Mouse (Mus musculus): Measurements from ENCODE around the gene Amz2. TPM values are rescaled to one million over a fixed set of nuclear protein-coding genes. Genes with fewer than 3 reads are reported as not detected.

Gene Amz2
- polyA plus RNA-seq, 1 experiment from 2014 or later: 58.4 TPM

GRCm38 (mm10) chr11:109445438-109446035 is 19.8 kb downstream of the Amz2 start:
- Histone ChIP-seq H3K9ac (no peak overlapping the region), H3K27me3 (peaks cover 4% of the 10 kb centered on the region; the same call in 1 of the 2 replicates), H3K4me1 (no peaks in the 10 kb centered on the region), H3K4me3 (no peak overlapping the region), H3K27ac (no peak overlapping the region), H3K36me3 (ENCODE audit: poor library complexity, severe bottlenecking) (no peaks in the 10 kb centered on the region), H3K4me2 (no peak overlapping the region), H3K9me3 (replicated peaks) (no peaks in the 10 kb centered on the region)
- peak; percentile 70 for ATAC-seq
- 49% methylated on average over 13 of the region's 13 CpGs for WGBS

- ATAC-seq: no peak
- Histone ChIP-seq H3K4me1 (no peaks in the 10 kb centered on the region), H3K27me3 (no peaks in the 10 kb centered on the region), H3K36me3 (ENCODE audit: poor library complexity, severe bottlenecking) (peaks cover 14% of the 10 kb centered on the region), H3K4me2 (no peak overlapping the region), H3K9ac (no peak overlapping the region), H3K9me3 (replicated peaks) (no peaks in the 10 kb centered on the region), H3K4me3 (no peak overlapping the region), H3K27ac (no peak overlapping the region)
- 84% methylated on average over 11 of the region's 11 CpGs for WGBS
Observed at GRCm38 (mm10) chr11:109451169-109451568, 25.4 kb downstream of the Amz2 start.

- Histone ChIP-seq H3K9me3 (replicated peaks) (no peaks in the 10 kb centered on the region), H3K4me1 (no peaks in the 10 kb centered on the region), H3K27ac (no peak overlapping the region), H3K9ac (no peak overlapping the region), H3K4me3 (no peak overlapping the region), H3K36me3 (ENCODE audit: poor library complexity, severe bottlenecking) (peaks cover 14% of the 10 kb centered on the region), H3K27me3 (no peaks in the 10 kb centered on the region), H3K4me2 (no peak overlapping the region)
- ATAC-seq: no peak
- WGBS: 88% methylated on average over 5 of the region's 5 CpGs
Observed at GRCm38 (mm10) chr11:109456261-109456660, 30.5 kb downstream of the Amz2 start.

GRCm38 (mm10) chr11:109458165-109458564 is 32.4 kb downstream of the Amz2 start:
- Histone ChIP-seq H3K27ac (no peak overlapping the region), H3K4me3 (no peak overlapping the region), H3K36me3 (ENCODE audit: poor library complexity, severe bottlenecking) (peaks cover 9% of the 10 kb centered on the region; the same call in 1 of the 2 replicates), H3K9me3 (replicated peaks) (no peaks in the 10 kb centered on the region), H3K9ac (no peak overlapping the region), H3K4me2 (no peak overlapping the region), H3K27me3 (no peaks in the 10 kb centered on the region), H3K4me1 (no peaks in the 10 kb centered on the region)
- no peak for ATAC-seq
- whole genome bisulfite sequencing: 94% methylated on average over 11 of the region's 11 CpGs

GRCm38 (mm10) chr11:109460586-109460985 is 34.8 kb downstream of the Amz2 start:
- ATAC-seq: no peak
- H3K4me3 ChIP-seq: no peak overlapping the region

GRCm38 (mm10) chr11:109465068-109465467 is 39.3 kb downstream of the Amz2 start:
- ATAC-seq: no peak
- Histone ChIP-seq H3K4me1 (no peaks in the 10 kb centered on the region), H3K4me2 (no peak overlapping the region), H3K4me3 (no peak overlapping the region), H3K27me3 (0 out of 2 replicates have a peak, but pooled peaks cover under 1% of the 10 kb centered on the region), H3K27ac (no peak overlapping the region), H3K9ac (no peak overlapping the region), H3K9me3 (replicated peaks) (no peaks in the 10 kb centered on the region), H3K36me3 (ENCODE audit: poor library complexity, severe bottlenecking) (no peaks in the 10 kb centered on the region)
- WGBS: 93% methylated on average over 4 of the region's 4 CpGs

More at GRCm38 (mm10) chr11:109460586-109460985, 34.8 kb downstream of the Amz2 start:
- Histone ChIP-seq H3K27me3 (no peaks in the 10 kb centered on the region), H3K36me3 (ENCODE audit: poor library complexity, severe bottlenecking) (no peaks in the 10 kb centered on the region), H3K4me2 (no peak overlapping the region), H3K9me3 (replicated peaks) (no peaks in the 10 kb centered on the region), H3K4me1 (no peaks in the 10 kb centered on the region), H3K27ac (no peak overlapping the region), H3K9ac (no peak overlapping the region)
- 84% methylated on average over 5 of the region's 5 CpGs for WGBS

GRCm38 (mm10) chr11:109466987-109467386 is 41.2 kb downstream of the Amz2 start:
- H3K4me3 ChIP-seq: no peak overlapping the region
- no peak overlapping the region for H3K27ac ChIP-seq
- no peaks in the 10 kb centered on the region for H3K36me3 ChIP-seq (ENCODE audit: poor library complexity, severe bottlenecking)
- H3K9me3 ChIP-seq (replicated peaks): no peaks in the 10 kb centered on the region
- 86% methylated on average over 8 of the region's 8 CpGs for WGBS
- peaks cover 8% of the 10 kb centered on the region; the same call in 1 of the 2 replicates for H3K27me3 ChIP-seq
- no peak overlapping the region for H3K9ac ChIP-seq
- no peak overlapping the region for H3K4me2 ChIP-seq
- peaks cover 11% of the 10 kb centered on the region for H3K4me1 ChIP-seq
- ATAC-seq: no peak

- no peak overlapping the region for H3K4me3 ChIP-seq
- no peaks in the 10 kb centered on the region for H3K9me3 ChIP-seq (replicated peaks)
- H3K36me3 ChIP-seq (ENCODE audit: poor library complexity, severe bottlenecking): no peaks in the 10 kb centered on the region
- peaks cover 17% of the 10 kb centered on the region for H3K4me1 ChIP-seq
- no peak for ATAC-seq
- 92% methylated on average over 5 of the region's 5 CpGs for WGBS
- no peak overlapping the region for H3K9ac ChIP-seq
- peaks cover 10% of the 10 kb centered on the region; the same call in 1 of the 2 replicates for H3K27me3 ChIP-seq
- H3K4me2 ChIP-seq: no peak overlapping the region
- no peak overlapping the region for H3K27ac ChIP-seq
Observed at GRCm38 (mm10) chr11:109468133-109468532, 42.4 kb downstream of the Amz2 start.

- no peak overlapping the region for H3K27ac ChIP-seq
- no peak for ATAC-seq
- H3K9me3 ChIP-seq (replicated peaks): no peaks in the 10 kb centered on the region
- no peak overlapping the region for H3K4me3 ChIP-seq
- peaks cover 24% of the 10 kb centered on the region for H3K4me1 ChIP-seq
- H3K4me2 ChIP-seq: no peak overlapping the region
- no peak overlapping the region for H3K9ac ChIP-seq
- 73% methylated on average over 9 of the region's 9 CpGs for WGBS
- H3K36me3 ChIP-seq (ENCODE audit: poor library complexity, severe bottlenecking): no peaks in the 10 kb centered on the region
- H3K27me3 ChIP-seq: peaks cover 10% of the 10 kb centered on the region; the same call in 1 of the 2 replicates
Observed at GRCm38 (mm10) chr11:109470170-109470569, 44.4 kb downstream of the Amz2 start.

GRCm38 (mm10) chr11:109470921-109471861 is 45.4 kb downstream of the Amz2 start:
- Histone ChIP-seq H3K4me3 (peak overlapping the region; percentile 78), H3K27ac (no peak overlapping the region), H3K9me3 (replicated peaks) (no peaks in the 10 kb centered on the region), H3K27me3 (peaks cover 10% of the 10 kb centered on the region; the same call in 1 of the 2 replicates), H3K4me1 (peaks cover 31% of the 10 kb centered on the region), H3K4me2 (peak overlapping the region; percentile 87), H3K9ac (no peak overlapping the region), H3K36me3 (ENCODE audit: poor library complexity, severe bottlenecking) (no peaks in the 10 kb centered on the region)
- ATAC-seq: no peak
- 33% methylated on average over 15 of the region's 15 CpGs for WGBS

- Histone ChIP-seq H3K9me3 (replicated peaks) (no peaks in the 10 kb centered on the region), H3K4me1 (peaks cover 42% of the 10 kb centered on the region), H3K4me2 (peak overlapping the region; percentile 87), H3K27me3 (peaks cover 10% of the 10 kb centered on the region; the same call in 1 of the 2 replicates), H3K36me3 (ENCODE audit: poor library complexity, severe bottlenecking) (no peaks in the 10 kb centered on the region), H3K4me3 (peak overlapping the region; percentile 78), H3K9ac (peak overlapping the region; percentile 90), H3K27ac (no peak overlapping the region)
- no peak for ATAC-seq
- WGBS: under 1% methylated on average over 31 of the region's 33 CpGs
Observed at GRCm38 (mm10) chr11:109472171-109472691, 46.5 kb downstream of the Amz2 start.

GRCm38 (mm10) chr11:109472821-109473170 is 47.0 kb downstream of the Amz2 start:
- Histone ChIP-seq H3K4me2 (peak overlapping the region; percentile 87), H3K27me3 (peaks cover 10% of the 10 kb centered on the region; the same call in 1 of the 2 replicates), H3K4me1 (peaks cover 47% of the 10 kb centered on the region), H3K9me3 (replicated peaks) (no peaks in the 10 kb centered on the region), H3K36me3 (ENCODE audit: poor library complexity, severe bottlenecking) (no peaks in the 10 kb centered on the region), H3K27ac (peak overlapping the region; percentile 90), H3K9ac (peak overlapping the region; percentile 90), H3K4me3 (peak overlapping the region; percentile 78)
- WGBS: 1% methylated on average over 12 of the region's 13 CpGs
- ATAC-seq: peak; percentile 60

All from forebrain, embryonic 13.5 days (tissue).